ENCODE assay signal across 17 mouse cellular contexts in genomic region chr13:54752656-54753055, GRCm38 (mm10). TPM values are rescaled to one million over a fixed set of nuclear protein-coding genes. Genes with fewer than 3 reads are reported as not detected.
DNase-seq lines count a peak whose midpoint lies in the region; ATAC-seq lines count a peak whose summit lies in the region.
"Had no signal": no experiment of that assay in that cellular context is flagged by ENCODE, and none has a peak within 500 bp of the region (broad histone marks: within the 10 kb centered on the region; RNA-seq: fewer than 3 reads in every experiment).

No protein-coding gene starts in this region.

- peaks cover 16% of the 10 kb centered on the region for H3K27me3 ChIP-seq in hindbrain, embryonic 14.5 days (ENCODE audit: control insufficient read depth, insufficient read depth, low read length)

- H3K4me2 ChIP-seq in hindbrain, embryonic 14.5 days (replicated peaks) = no peak overlapping the region
- H3K4me2 ChIP-seq: embryonic facial prominence, embryonic 13.5 days; liver, embryonic 15.5 days; midbrain, embryonic 12.5 days; neural tube, embryonic 15.5 days had no signal

- no peak overlapping the region for H3K4me3 ChIP-seq in hindbrain, embryonic 14.5 days (replicated peaks; ENCODE audit: low read length)
- H3K4me3 ChIP-seq: embryonic facial prominence, embryonic 13.5 days; liver, embryonic 15.5 days; midbrain, embryonic 12.5 days; neural tube, embryonic 15.5 days had no signal

- H3K9ac ChIP-seq in hindbrain, embryonic 14.5 days = no peak overlapping the region
- H3K9ac ChIP-seq: embryonic facial prominence, embryonic 13.5 days; liver, embryonic 15.5 days; midbrain, embryonic 12.5 days; neural tube, embryonic 15.5 days had no signal

- H3K9me3 ChIP-seq in hindbrain, embryonic 14.5 days (ENCODE audit: control insufficient read depth, low read length) = no peaks in the 10 kb centered on the region
- H3K9me3 ChIP-seq: embryonic facial prominence, embryonic 13.5 days; liver, embryonic 15.5 days; midbrain, embryonic 12.5 days; neural tube, embryonic 15.5 days had no signal

- no peak for ATAC-seq in cerebellum, adult (ENCODE audit: insufficient number of reproducible peaks, low FRiP score, low TSS enrichment)
- ATAC-seq in monocyte, adult 5-6 weeks (replicated peaks; ENCODE audit: insufficient number of reproducible peaks, low FRiP score, low TSS enrichment, poor library complexity, severe bottlenecking) = no peak
- no peak for ATAC-seq in hindbrain, embryonic 14.5 days (ENCODE audit: low FRiP score)
- ATAC-seq: inflammation-experienced regulatory T-cells, adult 6 months had no signal

- no peak overlapping the region for H3K27ac ChIP-seq in hindbrain, embryonic 14.5 days
- H3K27ac ChIP-seq: embryonic facial prominence, embryonic 13.5 days; liver, embryonic 15.5 days; midbrain, embryonic 12.5 days; neural tube, embryonic 15.5 days had no signal

- H3K36me3 ChIP-seq in hindbrain, embryonic 14.5 days (replicated peaks; ENCODE audit: control insufficient read depth, insufficient read depth) = no peaks in the 10 kb centered on the region
- H3K36me3 ChIP-seq: embryonic facial prominence, embryonic 13.5 days; liver, embryonic 15.5 days; midbrain, embryonic 12.5 days; neural tube, embryonic 15.5 days had no signal

- peaks cover 46% of the 10 kb centered on the region for H3K4me1 ChIP-seq in hindbrain, embryonic 14.5 days (replicated peaks; ENCODE audit: control insufficient read depth, insufficient read depth, low read length)

- DNase-seq in cerebellum, adult 11-12 months = peak; percentile 82
- peak; percentile 78 to 82 for DNase-seq in frontal cortex, postnatal 14 days (ENCODE audit: low spot score in 2 of 2)
- peak; percentile 83 to 90 for DNase-seq in left cerebral cortex, adult 18-20 months (ENCODE audit: low spot score in 2 of 2)
- peak; percentile 91 for DNase-seq in right cerebral cortex, postnatal 36 days (ENCODE audit: low spot score in 2 of 2)
- no peak for DNase-seq in urinary bladder, postnatal 10 days (ENCODE audit: low spot score)
- DNase-seq in hindbrain, embryonic 14.5 days (ENCODE audit: low spot score) = no peak
- DNase-seq: kidney, postnatal 36 days had no signal

- WGBS in hindbrain, embryonic 14.5 days = 63% methylated on average over 10 of the region's 10 CpGs

RNA-seq across cellular contexts. Expression of gene Gprin1, which starts 3.0 kb away (rescaled TPM):
- total RNA-seq in left cerebral cortex, adult 18-20 months (2021) = 100 to 1,000 TPM; 131 to 133 TPM
- total RNA-seq in monocyte, adult 5-6 weeks (2017) = not detected in 3 replicates
- polyA plus RNA-seq in hindbrain, embryonic 14.5 days (2014; fragmentation: Nextera tagmentation; extraction: Ambion mirVana) = 23.5 and 31.6 TPM in 2 replicates
- total RNA-seq: gastrocnemius, adult 18-20 months had no signal
- polyA plus RNA-seq: inflammation-experienced regulatory T-cells, adult 6 months had no signal

RNA-seq across cellular contexts. Expression of gene Sncb, which starts 13.7 kb away (rescaled TPM):
- 100 to 1,000 TPM; 925 to 932 TPM for total RNA-seq in left cerebral cortex, adult 18-20 months (2021)
- not detected in 3 replicates for total RNA-seq in monocyte, adult 5-6 weeks (2017)
- polyA plus RNA-seq in hindbrain, embryonic 14.5 days (2014; fragmentation: Nextera tagmentation; extraction: Ambion mirVana) = 78.0 and 103 TPM in 2 replicates
- total RNA-seq: gastrocnemius, adult 18-20 months had no signal
- polyA plus RNA-seq: C2C12; heart, embryonic 14.5 days; liver, embryonic 15.5 days had no signal

RNA-seq across cellular contexts. Expression of gene Eif4e1b, which starts 31.1 kb away (rescaled TPM):
- total RNA-seq in left cerebral cortex, adult 18-20 months (2021) = not detected
- total RNA-seq in monocyte, adult 5-6 weeks (2017) = not detected in 3 replicates
- polyA plus RNA-seq in hindbrain, embryonic 14.5 days (2014; fragmentation: Nextera tagmentation; extraction: Ambion mirVana) = not detected in 2 replicates
- total RNA-seq: gastrocnemius, adult 18-20 months had no signal
- polyA plus RNA-seq: C2C12; embryonic facial prominence, embryonic 13.5 days; heart, embryonic 14.5 days; inflammation-experienced regulatory T-cells, adult 6 months; liver, embryonic 15.5 days; midbrain, embryonic 12.5 days; neural tube, embryonic 15.5 days had no signal

RNA-seq across cellular contexts. Expression of gene Tspan17, which starts 36.5 kb away (rescaled TPM):
- total RNA-seq in left cerebral cortex, adult 18-20 months (2021) = 10 to 100 TPM; 95.4 to 97.6 TPM
- 6.9 to 18.5 TPM (median 8.1 TPM) in 3 replicates for total RNA-seq in monocyte, adult 5-6 weeks (2017)
- 72.8 and 74.1 TPM in 2 replicates for polyA plus RNA-seq in hindbrain, embryonic 14.5 days (2014; fragmentation: Nextera tagmentation; extraction: Ambion mirVana)

RNA-seq across cellular contexts. Expression of gene Cdhr2, which starts 51.4 kb away (rescaled TPM):
- total RNA-seq in left cerebral cortex, adult 18-20 months (2021) = under 1 TPM; 0.58 to 0.73 TPM
- 0.10 TPM in 1 of 3 replicates, not detected in the others for total RNA-seq in monocyte, adult 5-6 weeks (2017)
- polyA plus RNA-seq in hindbrain, embryonic 14.5 days (2014; fragmentation: Nextera tagmentation; extraction: Ambion mirVana) = 0.14 and 0.16 TPM in 2 replicates
- total RNA-seq: gastrocnemius, adult 18-20 months had no signal
- polyA plus RNA-seq: embryonic facial prominence, embryonic 13.5 days; heart, embryonic 14.5 days; inflammation-experienced regulatory T-cells, adult 6 months had no signal

Comparison
In these comparisons a context has a peak if more than half of its experiments do, and no peak if none do; other contexts are left out.
1. DNase-seq: peak in cerebellum, adult 11-12 months (single experiment), frontal cortex, postnatal 14 days (2 of 2), left cerebral cortex, adult 18-20 months (2 of 2) and right cerebral cortex, postnatal 36 days (2 of 2); none in urinary bladder, postnatal 10 days (single experiment) and hindbrain, embryonic 14.5 days (single experiment).
2. RNA of gene Gprin1, which starts 3.0 kb away (total RNA-seq): 131 to 133 TPM in left cerebral cortex, adult 18-20 months; not detected in monocyte, adult 5-6 weeks; every median in the first group is over 100 times any median in the second.
3. RNA of gene Sncb, which starts 13.7 kb away (total RNA-seq): 925 to 932 TPM in left cerebral cortex, adult 18-20 months; not detected in monocyte, adult 5-6 weeks; every median in the first group is over 100 times any median in the second.